Mouse (Mus musculus): ENCODE results near the gene Mylk.
A peak's percentile ranks its signal among the peaks of the same experiment; 100 is the strongest.

Gene Mylk

GRCm38 (mm10) chr16:34847638-34848037 lies 102.6 kb downstream of the Mylk start:
- ATAC-seq (ENCODE audit: low TSS enrichment): no peak

- no peak for ATAC-seq (ENCODE audit: low TSS enrichment)
Measured at GRCm38 (mm10) chr16:34854066-34854465, 109.1 kb downstream of the Mylk start.

DNA sequence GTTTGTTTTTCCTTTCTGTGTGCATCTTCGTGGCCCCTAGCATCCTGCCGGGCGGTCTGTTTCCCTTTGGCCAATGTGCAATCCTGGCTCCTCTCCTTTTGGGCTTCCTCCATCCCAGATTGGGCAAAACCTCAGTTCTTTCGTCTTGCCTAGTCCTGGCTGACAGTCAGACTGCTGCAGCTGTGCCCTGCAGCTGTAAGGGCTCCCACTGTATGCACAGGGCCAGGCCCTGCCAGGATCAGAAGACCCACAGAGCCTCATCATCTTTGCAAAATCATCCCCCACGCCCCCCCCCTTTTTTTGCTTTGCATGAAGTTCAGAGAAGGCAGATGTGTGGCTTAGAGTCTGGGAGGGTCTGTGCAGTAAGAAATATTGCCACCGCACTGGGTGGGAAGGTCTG lies 110.1 kb downstream of the Mylk start:
- no peak for ATAC-seq (ENCODE audit: low TSS enrichment)

- no peak for ATAC-seq (ENCODE audit: low TSS enrichment)
Measured at GRCm38 (mm10) chr16:34855751-34856150, 110.7 kb downstream of the Mylk start.

GRCm38 (mm10) chr16:34857631-34858030 lies 112.6 kb downstream of the Mylk start:
- ATAC-seq (ENCODE audit: low TSS enrichment): no peak

DNA sequence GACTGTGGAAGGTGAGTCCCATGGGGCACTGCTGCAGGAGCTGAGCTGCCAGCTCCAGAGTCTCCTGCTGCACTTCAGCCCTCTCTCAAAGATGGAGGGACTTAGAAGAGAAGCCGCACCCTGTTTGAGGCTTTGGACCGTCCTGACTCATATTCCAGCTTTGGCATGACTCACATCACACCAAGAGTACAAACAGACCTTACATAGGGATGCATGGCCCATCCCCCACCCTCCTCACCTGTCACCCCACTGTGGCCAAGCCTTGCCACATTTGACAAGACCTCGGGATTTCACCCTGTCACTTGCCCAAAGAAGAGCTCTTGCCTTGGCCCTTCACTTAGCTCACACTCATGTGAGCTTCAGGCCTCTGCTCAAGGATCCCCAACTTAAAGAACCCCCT lies 115.8 kb downstream of the Mylk start:
- no peak for ATAC-seq (ENCODE audit: low TSS enrichment)

GRCm38 (mm10) chr16:34861744-34862365 lies 116.8 kb downstream of the Mylk start:
- ATAC-seq (ENCODE audit: low TSS enrichment): no peak

- ATAC-seq (ENCODE audit: low TSS enrichment): no peak
Measured at GRCm38 (mm10) chr16:34865373-34865772, 120.4 kb downstream of the Mylk start.

DNA sequence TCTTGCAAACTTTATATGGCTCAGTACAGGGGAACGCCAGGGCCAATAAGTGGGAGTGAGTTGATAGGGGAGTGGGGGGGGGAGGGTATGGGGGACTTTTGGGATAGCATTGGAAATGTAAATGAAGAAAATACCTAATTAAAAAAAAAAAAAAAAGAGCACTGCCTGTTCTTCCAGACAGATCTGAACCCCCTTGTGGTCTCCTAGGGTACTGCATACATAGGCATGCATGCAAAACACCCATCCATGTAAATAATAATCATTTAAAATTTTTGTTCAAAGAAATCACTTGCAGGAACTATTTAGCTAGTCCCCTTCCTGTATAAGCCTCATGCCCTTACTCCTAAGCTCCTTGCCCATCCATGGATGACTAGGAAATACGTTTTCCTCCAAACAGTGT lies 122.2 kb downstream of the Mylk start:
- no peak for ATAC-seq (ENCODE audit: low TSS enrichment)

DNA sequence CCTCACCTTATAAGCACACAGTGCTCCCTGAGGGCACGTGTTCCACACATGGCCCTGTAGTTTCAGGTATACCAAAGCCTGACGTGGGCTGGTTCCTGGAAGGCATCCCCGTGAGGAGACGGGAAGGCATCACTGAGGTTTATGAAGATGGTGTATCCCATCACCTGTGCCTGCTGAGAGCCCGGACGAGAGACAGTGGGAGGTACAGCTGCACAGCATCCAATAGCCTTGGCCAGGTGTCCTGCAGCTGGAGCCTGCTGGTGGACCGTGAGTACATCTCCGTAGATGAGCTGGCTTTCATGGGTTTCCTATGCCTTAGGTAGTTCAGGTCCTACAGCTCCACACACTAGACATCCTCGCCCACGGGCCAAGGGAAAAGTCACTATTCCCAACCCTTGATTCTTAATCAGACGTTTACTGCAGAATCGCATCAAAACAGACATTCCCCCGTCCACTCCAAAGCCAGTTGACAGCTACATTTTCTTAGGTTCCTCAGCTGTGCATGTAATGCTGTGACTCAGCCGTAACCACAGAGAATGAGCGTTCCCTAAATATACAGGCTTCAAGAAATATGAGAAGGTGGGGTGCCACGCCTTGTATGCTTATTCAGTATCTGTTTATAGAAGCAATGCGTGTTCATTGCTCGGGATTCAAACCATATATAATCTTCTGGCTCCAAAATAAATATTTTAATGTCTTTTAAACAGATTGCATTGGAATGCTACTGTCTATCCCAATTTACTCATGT lies 135.2 kb downstream of the Mylk start:
- peak; percentile 64; the same call in 1 of the 2 replicates for ATAC-seq (ENCODE audit: low TSS enrichment)

DNA sequence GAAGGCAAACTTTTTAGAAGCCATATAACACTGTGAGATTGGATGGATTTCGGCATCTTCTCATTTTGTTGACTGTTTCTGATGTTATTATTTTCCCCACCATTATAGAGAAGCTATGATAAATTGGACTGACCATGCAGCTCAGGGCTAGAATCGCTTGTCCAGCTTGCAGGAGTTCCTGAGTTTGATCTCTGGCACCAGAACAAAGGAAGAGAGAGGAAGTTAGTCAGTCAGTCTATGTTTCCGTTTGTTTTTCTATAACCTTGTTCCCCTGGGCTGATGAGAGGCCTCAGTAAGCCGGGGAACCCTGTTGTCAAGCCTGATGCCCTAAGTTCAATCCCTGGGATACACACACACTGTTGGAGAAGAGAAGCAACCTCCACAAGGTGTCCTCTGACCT lies 135.8 kb downstream of the Mylk start:
- no peak for ATAC-seq (ENCODE audit: low TSS enrichment)

DNA sequence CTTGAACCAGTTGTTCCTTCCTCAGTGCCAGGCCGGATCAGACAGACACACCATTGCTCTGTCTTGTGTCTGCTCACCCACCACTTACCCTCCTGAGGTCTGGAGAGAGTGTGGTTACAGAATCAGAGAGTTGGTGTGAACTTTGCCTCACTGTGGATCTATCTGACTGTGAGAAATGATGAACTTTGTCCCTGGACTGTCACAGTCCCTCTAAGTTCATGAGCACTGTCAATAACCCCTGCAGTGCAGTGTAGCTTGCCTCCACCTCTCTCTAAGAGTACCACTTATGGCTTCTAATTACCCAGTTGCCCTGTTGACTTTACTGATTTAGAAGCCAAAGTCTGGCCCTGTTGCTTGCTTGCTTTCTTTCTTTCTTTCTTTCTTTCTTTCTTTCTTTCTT lies 142.0 kb downstream of the Mylk start:
- ATAC-seq (ENCODE audit: low TSS enrichment): no peak

DNA sequence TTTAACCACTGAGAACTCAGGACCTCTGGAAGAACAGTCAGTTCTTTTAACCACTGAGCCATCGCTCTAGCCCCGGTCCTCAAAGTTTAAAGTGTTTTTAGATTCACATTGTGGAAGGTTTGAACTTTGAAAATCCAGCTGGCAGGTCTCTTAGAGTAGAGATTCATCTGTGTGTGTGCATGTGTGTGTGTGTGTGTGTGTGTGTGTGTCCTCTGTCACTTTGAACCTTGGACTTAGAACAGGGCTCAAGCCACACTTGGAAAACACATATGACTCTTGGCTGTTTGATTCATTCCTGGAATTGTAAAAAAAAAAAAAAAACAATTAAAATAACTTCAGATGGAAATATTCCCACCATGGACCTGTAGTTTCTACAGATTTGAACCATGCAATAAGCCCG lies 149.0 kb downstream of the Mylk start:
- no peak for ATAC-seq (ENCODE audit: low TSS enrichment)

- ATAC-seq (ENCODE audit: low TSS enrichment): no peak
Measured at GRCm38 (mm10) chr16:34895916-34896315, 150.9 kb downstream of the Mylk start.

- ATAC-seq (ENCODE audit: low TSS enrichment): no peak
Measured at GRCm38 (mm10) chr16:34896996-34897395, 152.0 kb downstream of the Mylk start.

GRCm38 (mm10) chr16:34898057-34898789 lies 153.2 kb downstream of the Mylk start:
- ATAC-seq (ENCODE audit: low TSS enrichment): no peak

GRCm38 (mm10) chr16:34899071-34899808 lies 154.2 kb downstream of the Mylk start:
- ATAC-seq (ENCODE audit: low TSS enrichment): no peak

DNA sequence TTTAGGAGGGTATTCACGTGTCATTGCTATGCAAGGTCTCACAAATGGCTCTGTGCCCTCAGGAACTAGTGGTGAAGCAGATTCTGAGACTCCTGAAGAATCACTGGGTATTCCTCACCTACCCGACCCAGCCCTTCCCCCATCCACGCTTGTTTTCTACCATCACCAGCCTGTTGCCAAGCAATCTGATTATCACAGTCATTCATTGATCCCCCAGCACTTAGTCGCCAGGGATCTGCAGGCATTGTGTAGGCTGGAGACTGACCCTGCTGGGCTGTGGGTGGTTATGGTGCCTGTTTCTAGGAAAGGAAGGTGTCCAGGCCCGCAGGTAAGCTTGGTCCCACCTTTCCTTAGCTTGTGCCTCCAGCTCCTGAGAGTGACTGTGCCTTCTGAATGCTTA lies 155.0 kb downstream of the Mylk start:
- no peak for ATAC-seq (ENCODE audit: low TSS enrichment)

DNA sequence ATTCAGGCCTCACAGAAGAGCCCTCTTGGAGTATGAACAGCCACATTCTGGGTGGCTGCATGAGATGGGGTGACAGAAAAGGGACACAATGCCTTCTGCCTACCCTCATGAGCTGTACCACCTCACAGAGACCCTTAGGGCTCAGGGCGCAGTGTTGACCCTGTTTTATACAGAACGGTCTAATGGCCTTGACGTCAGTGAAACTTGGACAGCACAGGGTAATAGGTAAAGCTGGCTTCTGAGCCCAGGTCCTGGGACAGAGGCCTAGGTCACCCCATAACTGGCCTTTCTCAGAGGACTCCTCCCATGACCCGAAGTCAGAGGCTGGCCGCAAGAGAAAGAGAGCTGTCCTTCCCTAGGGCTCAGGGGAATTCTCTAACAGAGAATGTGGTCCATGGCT lies 155.5 kb downstream of the Mylk start:
- no peak for ATAC-seq (ENCODE audit: low TSS enrichment)

- no peak for ATAC-seq (ENCODE audit: low TSS enrichment)
Measured at GRCm38 (mm10) chr16:34901031-34901430, 156.0 kb downstream of the Mylk start.

GRCm38 (mm10) chr16:34901611-34902293 lies 156.7 kb downstream of the Mylk start:
- ATAC-seq (ENCODE audit: low TSS enrichment): peak; percentile 34; the same call in 1 of the 2 replicates

- peak; percentile 85 for ATAC-seq (ENCODE audit: low TSS enrichment)
Measured at GRCm38 (mm10) chr16:34902294-34902680, 157.3 kb downstream of the Mylk start.
